Mouse (Mus musculus) G1E (cell line): ENCODE measurements at regions not wholly inside any gene's neighbourhood (a gene's known extent, or its start where the extent isn't known, plus 50 kb on each side); places are given as distances from the start of the nearest gene placed in this dataset.

Source experiments
- CTCF ChIP-seq: IDR thresholded peaks from 2 replicates; pipeline ENCODE4 v1.5.1; 2012; ENCODE audit warnings: low read depth, low read length, inconsistent platforms, mixed read lengths
- GATA1 ChIP-seq: IDR thresholded peaks from 2 replicates; pipeline ENCODE4 v1.6.1; 2012; ENCODE audit warnings: borderline replicate concordance, low read length, inconsistent platforms, mixed read lengths
- POLR2AphosphoS5 ChIP-seq: IDR thresholded peaks from 2 replicates; pipeline ENCODE4 v1.6.1; 2012; ENCODE audit warnings: low read depth, low read length, inconsistent platforms; ENCODE audit not compliant: insufficient replicate concordance
- TAL1 ChIP-seq: conservative IDR thresholded peaks from 2 replicates; pipeline ENCODE4 v1.6.1; 2012; ENCODE audit warnings: low read depth, low read length, inconsistent platforms, mixed read lengths

- TF ChIP-seq CTCF (no peak), POLR2AphosphoS5 (no peak), GATA1 (no peak), TAL1 (no peak)
Observed at GRCm38 (mm10) chr12:51001722-51002592, 345.9 kb upstream of the G2e3 start.
